Comparison of ENCODE assay signal across 8 mouse cellular contexts in the genomic region with DNA sequence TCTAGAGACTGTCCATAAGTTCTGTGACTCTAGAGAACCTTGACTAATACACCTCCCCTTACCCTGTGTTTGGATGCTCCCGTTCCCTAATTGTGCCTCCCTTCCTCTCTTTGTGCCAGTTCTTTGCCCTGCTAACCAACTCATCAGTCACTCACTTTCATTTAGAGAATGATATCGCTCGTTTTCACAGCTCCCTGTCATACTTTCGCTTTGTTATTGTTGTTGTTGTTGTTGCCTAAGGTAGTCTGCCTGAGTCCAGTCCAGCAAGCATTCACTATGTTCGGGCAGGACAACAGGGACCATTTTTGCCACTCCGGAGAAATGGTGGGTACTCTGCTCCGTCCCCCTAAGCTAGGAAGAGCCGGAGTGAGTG. TPM values are rescaled to one million over a fixed set of nuclear protein-coding genes. Genes with fewer than 3 reads are reported as not detected.
DNase-seq lines count a peak whose midpoint lies in the region; ATAC-seq and TF ChIP-seq lines count a peak whose summit lies in the region.
"Had no signal": no experiment of that assay in that cellular context is flagged by ENCODE, and none has a peak within 500 bp of the region (broad histone marks: within the 10 kb centered on the region; RNA-seq: fewer than 3 reads in every experiment).

No protein-coding gene starts in this region.

- no peaks in the 10 kb centered on the region for H3K9me3 ChIP-seq in neural tube, embryonic 12.5 days
- H3K9me3 ChIP-seq in forebrain, embryonic 14.5 days (replicated peaks; ENCODE audit: control insufficient read depth, low read length), result no peaks in the 10 kb centered on the region
- H3K9me3 ChIP-seq in liver, embryonic 11.5 days (ENCODE audit: control insufficient read depth, low read length), result no peaks in the 10 kb centered on the region
- H3K9me3 ChIP-seq in stomach, postnatal 0 days (ENCODE audit: control insufficient read depth, low read length), result no peaks in the 10 kb centered on the region

- DNase-seq in neural tube, embryonic 10.5 days (ENCODE audit: extremely low spot score, low spot score), result no peak
- DNase-seq in forebrain, embryonic 14.5 days (ENCODE audit: low spot score), result no peak
- DNase-seq in liver, embryonic 11.5 days (ENCODE audit: low spot score), result no peak
- no peak for DNase-seq in stomach, postnatal 0 days (ENCODE audit: low spot score)
- DNase-seq in urinary bladder, adult 18-20 months (ENCODE audit: low spot score in 2 of 2), result no peak

- no peak for TF ChIP-seq CTCF in stomach, postnatal 0 days (IDR thresholded peaks at IDR 0.05; ENCODE audit: low read depth)

- no peaks in the 10 kb centered on the region for H3K36me3 ChIP-seq in neural tube, embryonic 12.5 days
- no peaks in the 10 kb centered on the region for H3K36me3 ChIP-seq in forebrain, embryonic 14.5 days (ENCODE audit: control insufficient read depth, insufficient read depth, low read length)
- no peaks in the 10 kb centered on the region for H3K36me3 ChIP-seq in liver, embryonic 11.5 days (ENCODE audit: control insufficient read depth, insufficient read depth, low read length)
- no peaks in the 10 kb centered on the region for H3K36me3 ChIP-seq in stomach, postnatal 0 days (ENCODE audit: control insufficient read depth, insufficient read depth, low read length)

- WGBS in neural tube, embryonic 12.5 days, result 64% methylated on average over 8 of the region's 8 CpGs
- WGBS in forebrain, embryonic 14.5 days, result 63% methylated on average over 8 of the region's 8 CpGs
- 67% methylated on average over 8 of the region's 8 CpGs for WGBS in liver, embryonic 11.5 days
- WGBS in stomach, postnatal 0 days, result 43% methylated on average over 8 of the region's 8 CpGs

- H3K4me3 ChIP-seq in neural tube, embryonic 12.5 days, result no peak overlapping the region
- H3K4me3 ChIP-seq in forebrain, embryonic 14.5 days (ENCODE audit: low read depth, low read length), result peak overlapping the region; percentile 15; the same call in 1 of the 2 replicates
- H3K4me3 ChIP-seq in liver, embryonic 11.5 days (ENCODE audit: low read depth, low read length), result peak overlapping the region; percentile 29; the same call in 1 of the 2 replicates
- peak overlapping the region; percentile 39 for H3K4me3 ChIP-seq in stomach, postnatal 0 days (ENCODE audit: low read depth, low read length)

- peak overlapping the region; percentile 40 for H3K4me2 ChIP-seq in neural tube, embryonic 12.5 days (replicated peaks)
- peak overlapping the region; percentile 39; the same call in 1 of the 2 replicates for H3K4me2 ChIP-seq in forebrain, embryonic 14.5 days (ENCODE audit: low read length)
- H3K4me2 ChIP-seq in liver, embryonic 11.5 days, result peak overlapping the region; percentile 47
- peak overlapping the region; percentile 54 for H3K4me2 ChIP-seq in stomach, postnatal 0 days (replicated peaks; ENCODE audit: low read depth)

- no peak for TF ChIP-seq EP300 in stomach, postnatal 0 days (optimal IDR thresholded peaks at IDR 0.05)

- no peaks in the 10 kb centered on the region for H3K4me1 ChIP-seq in neural tube, embryonic 12.5 days
- no peaks in the 10 kb centered on the region for H3K4me1 ChIP-seq in forebrain, embryonic 14.5 days (ENCODE audit: control insufficient read depth, insufficient read depth, low read length)
- H3K4me1 ChIP-seq in liver, embryonic 11.5 days (replicated peaks; ENCODE audit: control insufficient read depth, insufficient read depth, low read length), result no peaks in the 10 kb centered on the region
- no peaks in the 10 kb centered on the region for H3K4me1 ChIP-seq in stomach, postnatal 0 days (replicated peaks; ENCODE audit: control insufficient read depth, insufficient read depth)

- H3K27me3 ChIP-seq in neural tube, embryonic 12.5 days (replicated peaks), result no peaks in the 10 kb centered on the region
- no peaks in the 10 kb centered on the region for H3K27me3 ChIP-seq in forebrain, embryonic 14.5 days (replicated peaks; ENCODE audit: control insufficient read depth, insufficient read depth, low read length)
- no peaks in the 10 kb centered on the region for H3K27me3 ChIP-seq in liver, embryonic 11.5 days (replicated peaks; ENCODE audit: control insufficient read depth, insufficient read depth, low read length)
- no peaks in the 10 kb centered on the region for H3K27me3 ChIP-seq in stomach, postnatal 0 days (ENCODE audit: control insufficient read depth, insufficient read depth, low read length)

- H3K27ac ChIP-seq in neural tube, embryonic 12.5 days, result no peak overlapping the region
- no peak overlapping the region for H3K27ac ChIP-seq in forebrain, embryonic 14.5 days (ENCODE audit: low read depth, low read length)
- no peak overlapping the region for H3K27ac ChIP-seq in liver, embryonic 11.5 days (ENCODE audit: low read depth, low read length)
- H3K27ac ChIP-seq in stomach, postnatal 0 days (replicated peaks), result no peak overlapping the region

- ATAC-seq in neural tube, embryonic 12.5 days (ENCODE audit: low FRiP score, low read depth), result no peak
- peak; percentile 4; the same call in 1 of the 2 replicates for ATAC-seq in forebrain, embryonic 14.5 days
- no peak for ATAC-seq in liver, embryonic 11.5 days (replicated peaks; ENCODE audit: low FRiP score)
- ATAC-seq in stomach, postnatal 0 days (ENCODE audit: low FRiP score, low TSS enrichment), result no peak
- no peak for ATAC-seq in megakaryocyte progenitor cell, adult 5-6 weeks (replicated peaks; ENCODE audit: poor library complexity)

- H3K9ac ChIP-seq in neural tube, embryonic 12.5 days, result no peak overlapping the region
- H3K9ac ChIP-seq in forebrain, embryonic 14.5 days (ENCODE audit: low read length), result no peak overlapping the region
- no peak overlapping the region for H3K9ac ChIP-seq in liver, embryonic 11.5 days (ENCODE audit: low read depth, low read length)
- peak overlapping the region; percentile 52; the same call in 1 of the 2 replicates for H3K9ac ChIP-seq in stomach, postnatal 0 days (ENCODE audit: low read length)

RNA-seq across cellular contexts. Expression of gene Ifna13, which starts 3.6 kb away (rescaled TPM):
- polyA plus RNA-seq in neural tube, embryonic 12.5 days (2016; fragmentation: Nextera tagmentation; extraction: Ambion mirVana), result not detected in 2 replicates
- polyA plus RNA-seq in forebrain, embryonic 14.5 days (2014; fragmentation: Nextera tagmentation; extraction: Ambion mirVana), result not detected in 2 replicates
- not detected in 2 replicates for polyA plus RNA-seq in liver, embryonic 11.5 days (2014; fragmentation: Nextera tagmentation; extraction: Ambion mirVana)
- polyA plus RNA-seq in stomach, postnatal 0 days (2015; fragmentation: Nextera tagmentation; extraction: Ambion mirVana), result not detected in 2 replicates
- not detected in 2 replicates for total RNA-seq in megakaryocyte progenitor cell, adult 5-6 weeks (2015)
- 0.20 and 0.29 TPM in 2 replicates for total RNA-seq in megakaryocyte progenitor cell, adult 5-6 weeks (2017)
- total RNA-seq: adrenal gland, adult 18-20 months had no signal

RNA-seq across cellular contexts. Expression of gene C87499, which starts 6.5 kb away (rescaled TPM):
- polyA plus RNA-seq in neural tube, embryonic 12.5 days (2016; fragmentation: Nextera tagmentation; extraction: Ambion mirVana), result not detected in 2 replicates
- polyA plus RNA-seq in forebrain, embryonic 14.5 days (2014; fragmentation: Nextera tagmentation; extraction: Ambion mirVana), result not detected in 2 replicates
- not detected in 2 replicates for polyA plus RNA-seq in liver, embryonic 11.5 days (2014; fragmentation: Nextera tagmentation; extraction: Ambion mirVana)
- not detected in 2 replicates for polyA plus RNA-seq in stomach, postnatal 0 days (2015; fragmentation: Nextera tagmentation; extraction: Ambion mirVana)
- total RNA-seq in megakaryocyte progenitor cell, adult 5-6 weeks (2015), result not detected in 2 replicates
- total RNA-seq in megakaryocyte progenitor cell, adult 5-6 weeks (2017), result not detected in 2 replicates
- total RNA-seq: adrenal gland, adult 18-20 months had no signal

RNA-seq across cellular contexts. Expression of gene Ifna16, which starts 36.0 kb away (rescaled TPM):
- not detected in 2 replicates for polyA plus RNA-seq in neural tube, embryonic 12.5 days (2016; fragmentation: Nextera tagmentation; extraction: Ambion mirVana)
- not detected in 2 replicates for polyA plus RNA-seq in forebrain, embryonic 14.5 days (2014; fragmentation: Nextera tagmentation; extraction: Ambion mirVana)
- polyA plus RNA-seq in liver, embryonic 11.5 days (2014; fragmentation: Nextera tagmentation; extraction: Ambion mirVana), result not detected in 2 replicates
- polyA plus RNA-seq in stomach, postnatal 0 days (2015; fragmentation: Nextera tagmentation; extraction: Ambion mirVana), result not detected in 2 replicates
- not detected in 2 replicates for total RNA-seq in megakaryocyte progenitor cell, adult 5-6 weeks (2015)
- total RNA-seq in megakaryocyte progenitor cell, adult 5-6 weeks (2017), result not detected in 2 replicates
- total RNA-seq: adrenal gland, adult 18-20 months had no signal

RNA-seq across cellular contexts. Expression of gene Ifna12, which starts 37.5 kb away (rescaled TPM):
- not detected in 2 replicates for polyA plus RNA-seq in neural tube, embryonic 12.5 days (2016; fragmentation: Nextera tagmentation; extraction: Ambion mirVana)
- not detected in 2 replicates for polyA plus RNA-seq in forebrain, embryonic 14.5 days (2014; fragmentation: Nextera tagmentation; extraction: Ambion mirVana)
- not detected in 2 replicates for polyA plus RNA-seq in liver, embryonic 11.5 days (2014; fragmentation: Nextera tagmentation; extraction: Ambion mirVana)
- polyA plus RNA-seq in stomach, postnatal 0 days (2015; fragmentation: Nextera tagmentation; extraction: Ambion mirVana), result not detected in 2 replicates
- not detected in 2 replicates for total RNA-seq in megakaryocyte progenitor cell, adult 5-6 weeks (2015)
- not detected in 2 replicates for total RNA-seq in megakaryocyte progenitor cell, adult 5-6 weeks (2017)
- total RNA-seq: adrenal gland, adult 18-20 months had no signal

RNA-seq across cellular contexts. Expression of gene Ifna2, which starts 43.0 kb away (rescaled TPM):
- not detected in 2 replicates for polyA plus RNA-seq in neural tube, embryonic 12.5 days (2016; fragmentation: Nextera tagmentation; extraction: Ambion mirVana)
- not detected in 2 replicates for polyA plus RNA-seq in forebrain, embryonic 14.5 days (2014; fragmentation: Nextera tagmentation; extraction: Ambion mirVana)
- polyA plus RNA-seq in liver, embryonic 11.5 days (2014; fragmentation: Nextera tagmentation; extraction: Ambion mirVana), result not detected in 2 replicates
- not detected in 2 replicates for polyA plus RNA-seq in stomach, postnatal 0 days (2015; fragmentation: Nextera tagmentation; extraction: Ambion mirVana)
- total RNA-seq in megakaryocyte progenitor cell, adult 5-6 weeks (2015), result not detected in 2 replicates
- total RNA-seq in megakaryocyte progenitor cell, adult 5-6 weeks (2017), result not detected in 2 replicates
- total RNA-seq: adrenal gland, adult 18-20 months had no signal
